Mouse (Mus musculus) ES-E14 (cell line): ENCODE data around the gene Sox5. TPM values are rescaled to one million over a fixed set of nuclear protein-coding genes. Genes with fewer than 3 reads are reported as not detected.

ENCODE experiments used
- DNase-seq: peaks from one replicate; pipeline ENCODE4 v3.0.0-alpha.2; 2013; ENCODE audit warnings: low read depth, low spot score
- H3K27ac ChIP-seq: 2 replicates; pipeline ENCODE4 v1.5.1; 2012; ENCODE audit warnings: low read depth, mild to moderate bottlenecking, low read length, moderate library complexity, mixed read lengths; ENCODE audit not compliant: poor library complexity, insufficient read depth, severe bottlenecking
- H3K36me3 ChIP-seq: 2 replicates; pipeline ENCODE4 v1.6.1; 2012; ENCODE audit warnings: mild to moderate bottlenecking, low read length, moderate library complexity, mixed read lengths; ENCODE audit not compliant: control insufficient read depth, poor library complexity, insufficient read depth, severe bottlenecking
- H3K4me1 ChIP-seq, 2 experiments: fragments of 150-350 bp in 1 of 2; sonication (generic) in 1 of 2; 2 replicates each; pipeline ENCODE4 v1.6.1; 2012; ENCODE audit warnings: low read length in 2 of 2, mild to moderate bottlenecking in 1 of 2, mixed read lengths in 1 of 2; ENCODE audit not compliant: control insufficient read depth in 2 of 2, insufficient read depth in 2 of 2, poor library complexity in 1 of 2
- H3K4me3 ChIP-seq, 2 experiments: fragments of 150-350 bp in 1 of 2; sonication (generic) in 1 of 2; 2 replicates each; pipeline ENCODE4 v1.5.1; 2012; ENCODE audit warnings: low read length in 2 of 2, low read depth in 1 of 2, mild to moderate bottlenecking in 1 of 2, mixed read lengths in 1 of 2; ENCODE audit not compliant: insufficient read depth in 1 of 2, poor library complexity in 1 of 2, severe bottlenecking in 1 of 2
- H3K9ac ChIP-seq: 2 replicates; pipeline ENCODE4 v1.6.1; 2012; ENCODE audit warnings: low read depth, mild to moderate bottlenecking, low read length, mixed read lengths; ENCODE audit not compliant: poor library complexity, insufficient read depth, severe bottlenecking
- H3K9me3 ChIP-seq: fragments of 150-350 bp; sonication (generic); 2 replicates; pipeline ENCODE4 v1.6.1; 2012; ENCODE audit warnings: low read depth, mild to moderate bottlenecking, low read length; ENCODE audit not compliant: control insufficient read depth, insufficient read depth
- CHD2 ChIP-seq: IDR thresholded peaks from 2 replicates; pipeline ENCODE4 v1.6.1; 2014; ENCODE audit warnings: mild to moderate bottlenecking, low read depth, low read length, inconsistent platforms
- HCFC1 ChIP-seq: IDR thresholded peaks from 2 replicates; pipeline ENCODE4 v1.6.1; 2012; ENCODE audit warnings: low read length, inconsistent platforms, borderline replicate concordance; ENCODE audit not compliant: insufficient read depth
- MAFK ChIP-seq: IDR thresholded peaks from 2 replicates; pipeline ENCODE4 v1.6.1; 2014; ENCODE audit warnings: mild to moderate bottlenecking, low read depth, low read length, inconsistent platforms; ENCODE audit not compliant: insufficient read depth
- ZC3H11A ChIP-seq: IDR thresholded peaks from 2 replicates; pipeline ENCODE4 v1.6.1; 2012; ENCODE audit warnings: low read depth, mild to moderate bottlenecking, inconsistent platforms, low read length, borderline replicate concordance
- ZNF384 ChIP-seq: IDR thresholded peaks from 2 replicates; pipeline ENCODE4 v1.6.1; 2012; ENCODE audit warnings: low read depth, low read length, inconsistent platforms
- in situ Hi-C, 2 experiments: fragments of 600-800 bp; cut with MboI; formaldehyde crosslinking; loops; one replicate each; pipeline ENCODE4 v1.15.1; 2025; ENCODE audit warnings: low sequenced_read_pairs in 2 of 2, inconsistent platforms in 1 of 2; ENCODE audit not compliant: unreplicated experiment in 2 of 2
- total RNA-seq: library from RNA; depleted of rRNA; stranded (reverse); fragments of 300-350 nt; gene quantifications from 2 replicates; pipeline ENCODE4 v1.2.3, GENCODE M21; 2012

Gene Sox5
- total RNA-seq, 1 experiment, result 0.36 TPM

- no peak for DNase-seq
- H3K27ac ChIP-seq, result no peak overlapping the region
- H3K4me3 ChIP-seq, result no peak overlapping the region
- no peaks in the 10 kb centered on the region for H3K9me3 ChIP-seq
- no peaks in the 10 kb centered on the region for H3K4me1 ChIP-seq
- H3K36me3 ChIP-seq, result no peaks in the 10 kb centered on the region
- in situ Hi-C loops, result no loop called here
- TF ChIP-seq MAFK, result no peak
- no peak for TF ChIP-seq CHD2
- no peak for TF ChIP-seq ZC3H11A
- no peak for TF ChIP-seq HCFC1
- TF ChIP-seq ZNF384, result no peak
- H3K9ac ChIP-seq, result no peak overlapping the region
These were observed 318.5 kb downstream of the Sox5 start for GRCm38 (mm10) chr6:144463274-144463673.

GRCm38 (mm10) chr6:144459486-144459885 is 322.3 kb downstream of the Sox5 start:
- H3K9ac ChIP-seq, result no peak overlapping the region
- TF ChIP-seq ZNF384, result no peak
- TF ChIP-seq MAFK, result no peak
- no peak for TF ChIP-seq ZC3H11A
- TF ChIP-seq CHD2, result no peak
- no peak for TF ChIP-seq HCFC1
- DNase-seq, result no peak
- peaks cover 0 to 5% of the 10 kb centered on the region in 2 experiments; a peak in 2 of 4 replicates for H3K4me1 ChIP-seq
- no peaks in the 10 kb centered on the region for H3K36me3 ChIP-seq
- no peaks in the 10 kb centered on the region for H3K9me3 ChIP-seq
- no peak overlapping the region for H3K4me3 ChIP-seq
- H3K27ac ChIP-seq, result no peak overlapping the region
- in situ Hi-C loops, result no loop called here

GRCm38 (mm10) chr6:144457500-144457899 is 324.3 kb downstream of the Sox5 start:
- no peak overlapping the region for H3K27ac ChIP-seq
- no peak for DNase-seq
- H3K36me3 ChIP-seq, result no peaks in the 10 kb centered on the region
- TF ChIP-seq ZNF384, result no peak
- no peak for TF ChIP-seq HCFC1
- no peak for TF ChIP-seq ZC3H11A
- TF ChIP-seq CHD2, result no peak
- no peak for TF ChIP-seq MAFK
- in situ Hi-C loops, result no loop called here
- peaks cover 2 to 13% of the 10 kb centered on the region in 2 experiments; a peak in 3 of 4 replicates for H3K4me1 ChIP-seq
- H3K4me3 ChIP-seq, result no peak overlapping the region
- H3K9ac ChIP-seq, result no peak overlapping the region
- H3K9me3 ChIP-seq, result no peaks in the 10 kb centered on the region

- in situ Hi-C loops, result no loop called here
- peaks cover 2 to 13% of the 10 kb centered on the region in 2 experiments; a peak in 3 of 4 replicates for H3K4me1 ChIP-seq
- H3K9ac ChIP-seq, result no peak overlapping the region
- TF ChIP-seq HCFC1 (no peak), MAFK (no peak), ZC3H11A (no peak)
- peak; percentile 77 for DNase-seq
- no peak overlapping the region for H3K4me3 ChIP-seq
- no peaks in the 10 kb centered on the region for H3K9me3 ChIP-seq
- no peaks in the 10 kb centered on the region for H3K36me3 ChIP-seq
- no peak overlapping the region for H3K27ac ChIP-seq
These were observed 327.2 kb downstream of the Sox5 start for GRCm38 (mm10) chr6:144454291-144455276.
